In the genomic region with DNA sequence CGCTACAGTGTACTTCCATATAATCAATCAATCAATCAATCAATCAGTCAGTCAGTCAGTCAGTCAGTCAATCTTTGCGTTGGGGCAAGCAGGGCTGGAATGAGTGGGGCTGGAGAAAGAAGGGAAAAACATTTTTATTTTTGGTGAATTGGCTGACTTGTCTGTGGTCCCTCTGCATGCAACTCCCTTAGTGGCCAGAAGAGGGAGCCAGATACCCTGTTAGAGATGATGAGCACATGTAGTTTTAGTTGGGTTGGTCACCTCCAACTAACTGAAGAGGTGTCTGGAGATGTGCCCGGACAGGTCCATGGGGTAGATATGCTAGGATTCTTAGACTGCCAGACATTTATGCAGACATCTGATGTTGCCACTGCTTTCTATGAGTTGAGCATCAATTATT, we compare ENCODE assay signal across 10 mouse cellular contexts. TPM values are rescaled to one million over a fixed set of nuclear protein-coding genes. Genes with fewer than 3 reads are reported as not detected.
DNase-seq lines count a peak whose midpoint lies in the region; ATAC-seq lines count a peak whose summit lies in the region.
"Had no signal": no experiment of that assay in that cellular context is flagged by ENCODE, and none has a peak within 500 bp of the region (broad histone marks: within the 10 kb centered on the region; RNA-seq: fewer than 3 reads in every experiment).

No protein-coding gene starts in this region.

- H3K9me3 ChIP-seq in hindbrain, embryonic 11.5 days (ENCODE audit: control insufficient read depth, low read length), result no peaks in the 10 kb centered on the region
- H3K9me3 ChIP-seq in hindbrain, embryonic 16.5 days (ENCODE audit: control insufficient read depth, low read length), result no peaks in the 10 kb centered on the region
- H3K9me3 ChIP-seq: embryonic facial prominence, embryonic 13.5 days; neural tube, embryonic 13.5 days had no signal

- H3K36me3 ChIP-seq in hindbrain, embryonic 11.5 days (ENCODE audit: control insufficient read depth, insufficient read depth, low read length), result no peaks in the 10 kb centered on the region
- H3K36me3 ChIP-seq in hindbrain, embryonic 16.5 days (ENCODE audit: control insufficient read depth, insufficient read depth, low read length), result no peaks in the 10 kb centered on the region
- H3K36me3 ChIP-seq: embryonic facial prominence, embryonic 13.5 days; neural tube, embryonic 13.5 days had no signal

- no peaks in the 10 kb centered on the region for H3K4me1 ChIP-seq in hindbrain, embryonic 11.5 days (replicated peaks; ENCODE audit: control insufficient read depth, insufficient read depth, low read length)
- no peaks in the 10 kb centered on the region for H3K4me1 ChIP-seq in hindbrain, embryonic 16.5 days (ENCODE audit: control insufficient read depth, insufficient read depth, low read depth, low read length)
- H3K4me1 ChIP-seq: embryonic facial prominence, embryonic 13.5 days; neural tube, embryonic 13.5 days had no signal

- WGBS in hindbrain, embryonic 11.5 days, result 41% methylated on average over 3 of the region's 3 CpGs
- WGBS in hindbrain, embryonic 16.5 days, result 45% methylated on average over 3 of the region's 3 CpGs

- H3K9ac ChIP-seq in hindbrain, embryonic 11.5 days (ENCODE audit: low read depth, low read length), result no peak overlapping the region
- H3K9ac ChIP-seq in hindbrain, embryonic 16.5 days (ENCODE audit: low read depth, low read length), result no peak overlapping the region
- H3K9ac ChIP-seq: embryonic facial prominence, embryonic 13.5 days; neural tube, embryonic 13.5 days had no signal

- no peak for ATAC-seq in hindbrain, embryonic 11.5 days (ENCODE audit: low FRiP score)
- no peak for ATAC-seq in hindbrain, embryonic 16.5 days

- H3K4me3 ChIP-seq in hindbrain, embryonic 11.5 days (ENCODE audit: low read depth, low read length), result no peak overlapping the region
- no peak overlapping the region for H3K4me3 ChIP-seq in hindbrain, embryonic 16.5 days (ENCODE audit: low read length)
- H3K4me3 ChIP-seq: embryonic facial prominence, embryonic 13.5 days; neural tube, embryonic 13.5 days had no signal

- H3K4me2 ChIP-seq in hindbrain, embryonic 11.5 days (replicated peaks; ENCODE audit: low read depth, low read length), result no peak overlapping the region
- H3K4me2 ChIP-seq in hindbrain, embryonic 16.5 days (ENCODE audit: low read length), result no peak overlapping the region
- H3K4me2 ChIP-seq: embryonic facial prominence, embryonic 13.5 days; neural tube, embryonic 13.5 days had no signal

- H3K27me3 ChIP-seq in hindbrain, embryonic 11.5 days (ENCODE audit: control insufficient read depth, insufficient read depth, low read length), result no peaks in the 10 kb centered on the region
- H3K27me3 ChIP-seq in hindbrain, embryonic 16.5 days (replicated peaks; ENCODE audit: control insufficient read depth, insufficient read depth, low read length), result no peaks in the 10 kb centered on the region
- H3K27me3 ChIP-seq: embryonic facial prominence, embryonic 13.5 days; neural tube, embryonic 13.5 days had no signal

- no peak overlapping the region for H3K27ac ChIP-seq in hindbrain, embryonic 11.5 days (ENCODE audit: low read depth, low read length)
- H3K27ac ChIP-seq in hindbrain, embryonic 16.5 days (ENCODE audit: low read depth, low read length), result no peak overlapping the region
- H3K27ac ChIP-seq: embryonic facial prominence, embryonic 13.5 days; neural tube, embryonic 13.5 days had no signal

- intact Hi-C loops in left cerebral cortex, postnatal 25 days (cut with DNase I), result loop anchor here (10.0 kb wide), 1 partner anchor 144 kb away; no protein-coding TSS in a partner anchor

- DNase-seq in hindbrain, embryonic 11.5 days (ENCODE audit: low spot score), result peak; percentile 80
- DNase-seq in ZHBTc4 (ENCODE audit: low read depth, low spot score), result peak; percentile 86
- DNase-seq in cerebellum, postnatal 36 days, result peak; percentile 59 to 70
- peak; percentile 73 for DNase-seq in heart, postnatal 4 days
- DNase-seq in left cerebral cortex, postnatal 25 days (ENCODE audit: low spot score in 2 of 2), result peak; percentile 69 to 77
- peak; percentile 79 for DNase-seq in retina, embryonic 14.5 days (ENCODE audit: low spot score)
- DNase-seq in urinary bladder, postnatal 25 days (ENCODE audit: low spot score), result peak; percentile 39

RNA-seq across cellular contexts. Expression of a gene that starts 18.1 kb away (rescaled TPM):
- not detected in 2 replicates for polyA plus RNA-seq in hindbrain, embryonic 11.5 days (2014; fragmentation: Nextera tagmentation; extraction: Ambion mirVana)
- polyA plus RNA-seq in hindbrain, embryonic 16.5 days (2015; fragmentation: Nextera tagmentation; extraction: Ambion mirVana), result 0.16 and 0.23 TPM in 2 replicates
- total RNA-seq in heart, postnatal 4 days (2021), result not detected
- total RNA-seq in left cerebral cortex, postnatal 25 days (2021), result not detected
- polyA plus RNA-seq: embryonic facial prominence, embryonic 13.5 days; neural tube, embryonic 13.5 days had no signal
